Mouse (Mus musculus) MEL (cell line): Measurements from ENCODE around the gene Vsir.
A peak's percentile ranks its signal among the peaks of the same experiment; 100 is the strongest.

Experiments
- CTCF ChIP-seq, 3 experiments: IDR thresholded peaks in 2 of 3; conservative IDR thresholded peaks in 1 of 3; 2 replicates each; pipeline ENCODE4 v1.5.1; 2011 to 2012; ENCODE audit warnings: low read length in 3 of 3, low read depth in 2 of 3, mild to moderate bottlenecking in 2 of 3, improper control_type of control experiment in 1 of 3, inconsistent platforms in 1 of 3, mixed read lengths in 1 of 3, moderate library complexity in 1 of 3; ENCODE audit not compliant: control insufficient read depth in 1 of 3, insufficient read depth in 1 of 3, poor library complexity in 1 of 3, severe bottlenecking in 1 of 3
- EP300 ChIP-seq, 2 experiments: IDR thresholded peaks; 2 replicates each; pipeline ENCODE4 v1.6.1; 2011; ENCODE audit warnings: improper control_type of control experiment in 2 of 2, low read length in 2 of 2, low read depth in 1 of 2, mild to moderate bottlenecking in 1 of 2
- GATA1 ChIP-seq: IDR thresholded peaks from 2 replicates; pipeline ENCODE4 v1.6.1; 2011; ENCODE audit warnings: low read depth, low read length, improper control_type of control experiment
- HCFC1 ChIP-seq: IDR thresholded peaks from 2 replicates; pipeline ENCODE4 v1.6.1; 2012; ENCODE audit warnings: low read depth, mild to moderate bottlenecking, inconsistent platforms, low read length, improper control_type of control experiment, moderate library complexity
- MYC ChIP-seq: IDR thresholded peaks from 2 replicates; pipeline ENCODE4 v1.6.1; 2011; ENCODE audit warnings: low read depth, mild to moderate bottlenecking, low read length, improper control_type of control experiment, moderate library complexity
- TBP ChIP-seq: IDR thresholded peaks from 2 replicates; pipeline ENCODE4 v1.8.0; 2011; ENCODE audit warnings: low read depth, low read length, improper control_type of control experiment
- USF1 ChIP-seq: IDR thresholded peaks from 2 replicates; pipeline ENCODE4 v1.6.1; 2014; ENCODE audit warnings: low read depth, mild to moderate bottlenecking, inconsistent platforms, low read length, improper control_type of control experiment, moderate library complexity

- TF ChIP-seq GATA1: no peak
- no peak for TF ChIP-seq EP300 (IDR thresholded peaks at IDR 0.05; ENCODE audit: low read depth in 1 of 2, low read length in 2 of 2)
- peak in 2 of 3 experiments; percentile 16 to 45; a peak in 3 of 6 replicates for TF ChIP-seq CTCF (IDR thresholded peaks at IDR 0.05 in 2 of 3, conservative IDR thresholded peaks at IDR 0.05 in 1 of 3; ENCODE audit: control insufficient read depth in 1 of 3, insufficient read depth in 1 of 3, low read depth in 2 of 3, low read length in 3 of 3, poor library complexity in 1 of 3, severe bottlenecking in 1 of 3)
- no peak for TF ChIP-seq USF1
- no peak for TF ChIP-seq TBP
- no peak for TF ChIP-seq MYC
- TF ChIP-seq HCFC1: no peak
Observed at GRCm38 (mm10) chr10:60411794-60412193, 65.1 kb downstream of the Vsir start.
